Mouse (Mus musculus) embryonic facial prominence, embryonic 14.5 days (tissue): ENCODE results near the gene Olfr955. TPM values are rescaled to one million over a fixed set of nuclear protein-coding genes. Genes with fewer than 3 reads are reported as not detected.

Experiments
- polyA plus RNA-seq: library from polyadenylated mRNA; unstranded; fragments of >200 nt; fragmentation: Nextera tagmentation; extraction: Ambion mirVana; gene quantifications from 2 replicates; pipeline ENCODE4 v1.2.1, GENCODE M21; 2014

The Olfr955 gene
- polyA plus RNA-seq, 1 experiment from 2014 or later: 0.18 TPM

Other genes with a start within 250 kb of the Olfr955 start
- gene Olfr1537, start 221.9 kb downstream of the Olfr955 start, polyA plus RNA-seq: 0.08 and 0.13 TPM in 2 replicates
- gene Olfr945, start 195.1 kb downstream of the Olfr955 start, polyA plus RNA-seq: not detected in 2 replicates
- not detected in 2 replicates for gene Olfr948, start 145.9 kb downstream of the Olfr955 start, polyA plus RNA-seq
- gene Olfr951, start 84.5 kb downstream of the Olfr955 start, polyA plus RNA-seq: 0.17 TPM in 1 of 2 replicates, not detected in the other
- not detected in 2 replicates for gene Olfr952, start 44.8 kb downstream of the Olfr955 start, polyA plus RNA-seq
- not detected in 2 replicates for gene Olfr954, start 15.2 kb downstream of the Olfr955 start, polyA plus RNA-seq
- not detected in 2 replicates for gene Olfr44, start 22.1 kb upstream of the Olfr955 start, polyA plus RNA-seq
- 0.14 and 0.42 TPM in 2 replicates for gene Olfr957, start 43.9 kb upstream of the Olfr955 start, polyA plus RNA-seq
- 0.18 TPM in 1 of 2 replicates, not detected in the other for gene Olfr958, start 82.1 kb upstream of the Olfr955 start, polyA plus RNA-seq
- gene Olfr959, start 103.6 kb upstream of the Olfr955 start, polyA plus RNA-seq: not detected in 2 replicates
- 165 and 171 TPM in 2 replicates for gene AW551984, start 132.5 kb upstream of the Olfr955 start, polyA plus RNA-seq
- not detected in 2 replicates for gene Olfr148, start 138.7 kb upstream of the Olfr955 start, polyA plus RNA-seq
- not detected in 2 replicates for gene Olfr960, start 149.4 kb upstream of the Olfr955 start, polyA plus RNA-seq
- gene Olfr961, start 173.1 kb upstream of the Olfr955 start, polyA plus RNA-seq: not detected in 2 replicates
- gene Olfr963, start 195.3 kb upstream of the Olfr955 start, polyA plus RNA-seq: not detected in 2 replicates
- not detected in 2 replicates for gene Olfr149, start 235.2 kb upstream of the Olfr955 start, polyA plus RNA-seq
- gene Olfr965, start 239.4 kb upstream of the Olfr955 start, polyA plus RNA-seq: not detected in 2 replicates